Mouse (Mus musculus) limb, embryonic 14.5 days (tissue): ENCODE data around the gene Umodl1. TPM values are rescaled to one million over a fixed set of nuclear protein-coding genes. Genes with fewer than 3 reads are reported as not detected.

Experiments
- ATAC-seq: fragments of 200-750 bp; cut with Nextera tagmentation; 2 replicates; pipeline ENCODE4 v1.8.0; 2017; ENCODE audit warnings: low read depth, moderate number of reproducible peaks, moderate TSS enrichment; ENCODE audit not compliant: low FRiP score
- DNase-seq: peaks from one replicate; pipeline ENCODE4 v3.0.0-alpha.2; 2015; ENCODE audit warnings: low spot score
- H3K27ac ChIP-seq: fragments of 300-500 bp; sonication (generic); replicated peaks from 2 replicates; pipeline ENCODE4 v1.5.1; 2014; ENCODE audit warnings: low read depth, mild to moderate bottlenecking, low read length, moderate library complexity, mixed read lengths
- H3K27me3 ChIP-seq: fragments of 300-500 bp; sonication (generic); 2 replicates; pipeline ENCODE4 v1.6.1; 2014; ENCODE audit warnings: low read length, mixed read lengths; ENCODE audit not compliant: control insufficient read depth, insufficient read depth
- H3K36me3 ChIP-seq: fragments of 300-500 bp; sonication (generic); 2 replicates; pipeline ENCODE4 v1.6.1; 2014; ENCODE audit warnings: mild to moderate bottlenecking, low read length, moderate library complexity, mixed read lengths; ENCODE audit not compliant: control insufficient read depth, insufficient read depth
- H3K4me1 ChIP-seq: fragments of 300-500 bp; sonication (generic); 2 replicates; pipeline ENCODE4 v1.6.1; 2014; ENCODE audit warnings: antibody characterized with exemption, low read length, mixed read lengths; ENCODE audit not compliant: control insufficient read depth, insufficient read depth
- H3K4me2 ChIP-seq: fragments of 300-500 bp; sonication (generic); replicated peaks from 2 replicates; pipeline ENCODE4 v1.6.1; 2014; ENCODE audit warnings: low read depth, mild to moderate bottlenecking, low read length, moderate library complexity; ENCODE audit not compliant: severe bottlenecking
- H3K4me3 ChIP-seq: fragments of 300-500 bp; sonication (generic); replicated peaks from 2 replicates; pipeline ENCODE4 v1.5.1; 2014; ENCODE audit warnings: low read length
- H3K9ac ChIP-seq: fragments of 300-500 bp; sonication (generic); 2 replicates; pipeline ENCODE4 v1.6.1; 2014; ENCODE audit warnings: mild to moderate bottlenecking, low read depth, low read length, moderate library complexity; ENCODE audit not compliant: severe bottlenecking
- H3K9me3 ChIP-seq: fragments of 300-500 bp; sonication (generic); 2 replicates; pipeline ENCODE4 v1.6.1; 2016; ENCODE audit warnings: low read length; ENCODE audit not compliant: control insufficient read depth
- POLR2A ChIP-seq: fragments of 200-500 bp; IDR thresholded peaks from 2 replicates; pipeline ENCODE4 v1.8.0; 2012; ENCODE audit warnings: inconsistent platforms, mild to moderate bottlenecking, moderate library complexity, borderline replicate concordance; ENCODE audit not compliant: insufficient read depth, insufficient read length; ENCODE audit errors: extremely low read depth
- WGBS: fragments of 180-500 bp; shearing (Covaris S2); extraction: QIAGEN DNeasy Blood & Tissue Kit; methylation state at CpG from one replicate; pipeline ENCODE4 v1.1.7; 2014; 5-methylcytosine and 5-hydroxymethylcytosine counted together
- polyA plus RNA-seq, 2 experiments: library from polyadenylated mRNA; depleted of rRNA in 1 of 2; stranded (reverse) in 1 of 2; unstranded in 1 of 2; fragments of >200 nt; fragmentation: Nextera tagmentation in 1 of 2; extraction: Ambion mirVana in 1 of 2; gene quantifications; 2 replicates each; pipeline versions ENCODE4 v1.2.1 to v1.2.3; 2012 to 2014

Umodl1 gene
- polyA plus RNA-seq, 2 experiments, result 0.08 to 0.15 TPM

- no peaks in the 10 kb centered on the region for H3K27me3 ChIP-seq
- TF ChIP-seq POLR2A, result no peak
- H3K36me3 ChIP-seq, result no peaks in the 10 kb centered on the region
- 82% methylated on average over 4 of the region's 4 CpGs for WGBS
- H3K4me3 ChIP-seq, result no peak overlapping the region
- no peak overlapping the region for H3K9ac ChIP-seq
- ATAC-seq (no peak), DNase-seq (no peak)
- H3K9me3 ChIP-seq, result no peaks in the 10 kb centered on the region
- H3K4me2 ChIP-seq, result no peak overlapping the region
- no peak overlapping the region for H3K27ac ChIP-seq
- H3K4me1 ChIP-seq, result no peaks in the 10 kb centered on the region
These were observed 75.0 kb downstream of the Umodl1 start for GRCm38 (mm10) chr17:31029407-31029806.

DNA sequence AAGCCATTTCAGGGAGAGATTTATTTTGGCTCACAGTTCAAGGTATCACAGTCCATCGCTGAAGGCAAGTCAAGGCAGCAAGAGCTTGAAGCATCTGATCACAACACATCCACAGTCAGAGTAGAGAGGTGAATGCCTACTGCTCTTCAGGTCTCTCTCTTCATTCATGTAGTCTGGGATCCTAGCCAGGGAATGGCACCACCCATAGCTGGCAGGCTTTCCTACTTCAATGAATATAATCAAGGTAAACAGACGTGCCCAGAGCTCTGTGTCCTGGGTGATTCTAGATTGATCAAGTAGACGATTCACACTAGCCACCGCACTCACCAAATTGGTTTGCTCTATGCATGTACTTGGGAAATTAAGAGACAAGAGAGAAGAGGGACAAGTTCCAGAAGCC, 77.9 kb downstream of the Umodl1 start:
- Histone ChIP-seq H3K4me3 (no peak overlapping the region), H3K4me2 (no peak overlapping the region), H3K9ac (no peak overlapping the region), H3K27ac (no peak overlapping the region), H3K27me3 (no peaks in the 10 kb centered on the region), H3K4me1 (no peaks in the 10 kb centered on the region), H3K9me3 (no peaks in the 10 kb centered on the region), H3K36me3 (no peaks in the 10 kb centered on the region)
- ATAC-seq (no peak), DNase-seq (no peak)
- TF ChIP-seq POLR2A, result no peak
- WGBS, result 90% methylated on average over 4 of the region's 4 CpGs

GRCm38 (mm10) chr17:31033251-31033650, 78.8 kb downstream of the Umodl1 start:
- Histone ChIP-seq H3K9me3 (no peaks in the 10 kb centered on the region), H3K9ac (no peak overlapping the region), H3K27me3 (no peaks in the 10 kb centered on the region), H3K4me2 (no peak overlapping the region), H3K27ac (no peak overlapping the region), H3K36me3 (no peaks in the 10 kb centered on the region), H3K4me3 (no peak overlapping the region), H3K4me1 (no peaks in the 10 kb centered on the region; the same call in 1 of the 2 replicates)
- no peak for DNase-seq
- no peak for ATAC-seq
- 65% methylated on average over 2 of the region's 2 CpGs for WGBS
- no peak for TF ChIP-seq POLR2A

DNA sequence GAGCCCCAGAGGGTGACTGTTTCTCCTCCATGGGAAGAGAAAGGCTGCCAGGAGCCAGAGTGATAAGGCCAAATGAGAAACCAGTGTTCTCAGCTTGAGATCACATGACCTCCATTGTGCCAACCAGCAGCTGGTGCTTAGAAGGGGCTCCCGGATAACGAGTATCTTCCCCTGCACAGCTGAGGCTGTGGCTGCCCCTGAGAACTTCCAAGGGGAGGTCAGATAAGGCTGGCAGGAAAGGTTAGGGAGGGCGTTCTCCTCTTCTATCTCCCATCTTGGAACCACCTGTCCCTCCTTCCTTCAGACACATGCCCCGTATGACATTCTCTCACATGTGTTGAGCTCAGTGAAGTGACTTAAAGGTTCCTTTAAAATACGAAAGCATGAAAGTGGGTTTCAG, 79.7 kb downstream of the Umodl1 start:
- DNase-seq (no peak), ATAC-seq (no peak)
- no peak overlapping the region for H3K27ac ChIP-seq
- H3K9ac ChIP-seq, result no peak overlapping the region
- H3K4me3 ChIP-seq, result no peak overlapping the region
- H3K36me3 ChIP-seq, result no peaks in the 10 kb centered on the region
- TF ChIP-seq POLR2A, result no peak
- H3K9me3 ChIP-seq, result no peaks in the 10 kb centered on the region
- H3K4me1 ChIP-seq, result no peaks in the 10 kb centered on the region; the same call in 1 of the 2 replicates
- no peak overlapping the region for H3K4me2 ChIP-seq
- H3K27me3 ChIP-seq, result no peaks in the 10 kb centered on the region
- WGBS, result 55% methylated on average over 5 of the region's 5 CpGs

DNA sequence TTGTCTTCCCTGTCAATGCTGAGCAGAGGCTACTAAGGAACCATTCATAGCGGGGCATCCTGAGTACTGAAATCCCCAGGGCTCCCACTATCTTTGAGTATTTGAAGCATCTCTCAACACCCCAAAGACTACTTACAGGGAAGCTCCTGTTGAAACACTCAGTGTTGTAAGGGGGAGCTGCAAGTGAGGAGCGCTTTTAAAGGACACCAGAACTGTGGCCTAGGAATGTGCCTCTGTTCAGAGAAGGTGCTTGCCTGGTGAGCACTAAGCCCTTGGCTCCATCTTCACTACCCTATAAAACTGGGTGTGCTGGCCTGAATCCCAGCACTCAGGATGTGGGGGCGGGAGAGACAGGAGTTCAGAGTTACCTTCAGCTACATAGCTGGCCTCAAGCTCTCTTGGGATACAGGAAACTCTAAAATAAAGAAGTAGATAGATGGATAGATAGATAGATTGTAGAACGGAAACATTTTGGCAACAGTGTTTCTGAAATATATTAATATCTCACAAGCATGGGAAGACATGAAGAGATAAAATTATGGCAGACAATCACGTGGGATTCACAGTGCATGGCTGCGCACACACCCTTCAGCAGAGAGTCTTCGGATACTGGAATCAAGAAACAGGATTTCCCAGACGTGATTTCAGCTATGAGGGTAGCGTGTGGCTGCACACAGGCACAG, 80.4 kb downstream of the Umodl1 start:
- H3K36me3 ChIP-seq, result no peaks in the 10 kb centered on the region
- H3K4me3 ChIP-seq, result no peak overlapping the region
- no peak overlapping the region for H3K4me2 ChIP-seq
- no peak for DNase-seq
- 82% methylated on average over 9 of the region's 9 CpGs for WGBS
- H3K9me3 ChIP-seq, result no peaks in the 10 kb centered on the region
- H3K27me3 ChIP-seq, result no peaks in the 10 kb centered on the region
- H3K4me1 ChIP-seq, result no peaks in the 10 kb centered on the region; the same call in 1 of the 2 replicates
- H3K27ac ChIP-seq, result no peak overlapping the region
- no peak for TF ChIP-seq POLR2A
- no peak for ATAC-seq
- H3K9ac ChIP-seq, result no peak overlapping the region
